Mouse (Mus musculus): ENCODE results near the gene Psmd9.

Psmd9 gene

DNA sequence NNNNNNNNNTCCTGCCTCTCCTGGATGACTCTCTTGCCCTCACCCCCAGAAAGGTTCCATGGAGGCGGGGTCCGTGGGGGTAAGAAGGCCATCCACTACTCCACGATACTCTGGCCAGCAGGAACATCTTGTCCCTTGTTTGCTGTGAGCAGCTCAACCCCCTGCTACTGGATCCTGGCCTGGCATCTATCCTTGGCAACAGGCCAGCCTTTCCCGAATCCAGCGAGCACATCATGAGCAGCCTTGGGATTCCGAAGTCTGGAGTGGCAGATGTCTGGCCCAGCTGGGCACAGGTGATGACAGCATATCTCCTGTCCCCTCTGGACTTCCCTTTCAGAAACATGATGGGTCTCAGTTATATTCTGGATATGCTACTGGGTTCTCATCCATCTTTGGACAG, 16.8 kb downstream of the Psmd9 start:
- Histone ChIP-seq H3K4me3 (replicated peaks; ENCODE audit: low read length) (no peak overlapping the region), H3K36me3 (ENCODE audit: insufficient read depth, low read length) (no peaks in the 10 kb centered on the region), H3K4me1 (replicated peaks; ENCODE audit: low read depth, low read length) (peaks cover 8% of the 10 kb centered on the region), H3K27me3 (ENCODE audit: insufficient read depth, low read length) (peaks cover 33% of the 10 kb centered on the region), H3K9me3 (ENCODE audit: low read length) (no peaks in the 10 kb centered on the region)
- TF ChIP-seq POU5F1 (IDR thresholded peaks at IDR 0.05; ENCODE audit: borderline replicate concordance, low read length) (no peak), NANOG (IDR thresholded peaks at IDR 0.05; ENCODE audit: borderline replicate concordance, low read length) (no peak), CTCF (conservative IDR thresholded peaks at IDR 0.05; ENCODE audit: low read length) (no peak)

GRCm38 (mm10) chr5:123187306-123187705, 18.1 kb downstream of the Psmd9 start:
- Histone ChIP-seq H3K4me3 (replicated peaks; ENCODE audit: low read length) (no peak overlapping the region), H3K27me3 (ENCODE audit: insufficient read depth, low read length) (peaks cover 27% of the 10 kb centered on the region), H3K9me3 (ENCODE audit: low read length) (no peaks in the 10 kb centered on the region), H3K4me1 (replicated peaks; ENCODE audit: low read depth, low read length) (peaks cover 7% of the 10 kb centered on the region), H3K36me3 (ENCODE audit: insufficient read depth, low read length) (no peaks in the 10 kb centered on the region)
- no peak for TF ChIP-seq POU5F1 (IDR thresholded peaks at IDR 0.05; ENCODE audit: borderline replicate concordance, low read length)
- TF ChIP-seq CTCF (conservative IDR thresholded peaks at IDR 0.05; ENCODE audit: low read length) = no peak
- no peak for TF ChIP-seq NANOG (IDR thresholded peaks at IDR 0.05; ENCODE audit: borderline replicate concordance, low read length)

DNA sequence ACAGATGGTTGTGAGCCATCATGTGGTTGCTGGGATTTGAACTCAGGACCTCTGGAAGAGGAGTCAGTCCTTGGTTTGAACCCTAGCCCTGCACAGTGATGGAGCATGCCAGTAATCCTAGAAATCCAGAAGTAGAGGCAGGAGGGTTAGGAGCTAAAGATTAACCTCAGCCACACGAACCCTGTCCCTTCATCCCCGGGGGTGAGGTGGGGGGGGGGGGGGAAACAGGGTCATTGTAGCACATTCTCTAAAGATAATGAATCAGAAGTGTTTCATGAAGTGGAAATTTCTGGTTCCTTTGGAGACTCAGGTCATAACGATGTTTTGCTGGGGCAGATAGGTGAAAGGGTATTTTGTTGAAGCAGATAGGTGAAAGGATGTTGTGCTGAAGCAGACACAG, 21.7 kb downstream of the Psmd9 start:
- TF ChIP-seq CTCF (conservative IDR thresholded peaks at IDR 0.05; ENCODE audit: low read length) (no peak), NANOG (IDR thresholded peaks at IDR 0.05; ENCODE audit: borderline replicate concordance, low read length) (no peak), POU5F1 (IDR thresholded peaks at IDR 0.05; ENCODE audit: borderline replicate concordance, low read length) (no peak)
- no peaks in the 10 kb centered on the region for H3K9me3 ChIP-seq (ENCODE audit: low read length)
- H3K27me3 ChIP-seq (ENCODE audit: insufficient read depth, low read length) = peaks cover 16% of the 10 kb centered on the region
- no peak overlapping the region for H3K4me3 ChIP-seq (replicated peaks; ENCODE audit: low read length)
- peaks cover 3% of the 10 kb centered on the region for H3K4me1 ChIP-seq (replicated peaks; ENCODE audit: low read depth, low read length)
- no peaks in the 10 kb centered on the region for H3K36me3 ChIP-seq (ENCODE audit: insufficient read depth, low read length)

- H3K4me1 ChIP-seq (replicated peaks; ENCODE audit: low read depth, low read length) = peaks cover 7% of the 10 kb centered on the region
- H3K27me3 ChIP-seq (ENCODE audit: insufficient read depth, low read length) = peaks cover 10% of the 10 kb centered on the region
- TF ChIP-seq NANOG (IDR thresholded peaks at IDR 0.05; ENCODE audit: borderline replicate concordance, low read length) = no peak
- no peak for TF ChIP-seq POU5F1 (IDR thresholded peaks at IDR 0.05; ENCODE audit: borderline replicate concordance, low read length)
- TF ChIP-seq CTCF (conservative IDR thresholded peaks at IDR 0.05; ENCODE audit: low read length) = no peak
- H3K9me3 ChIP-seq (ENCODE audit: low read length) = no peaks in the 10 kb centered on the region
- no peaks in the 10 kb centered on the region for H3K36me3 ChIP-seq (ENCODE audit: insufficient read depth, low read length)
- H3K4me3 ChIP-seq (replicated peaks; ENCODE audit: low read length) = no peak overlapping the region
Measured at GRCm38 (mm10) chr5:123191427-123191826, 22.2 kb downstream of the Psmd9 start.

DNA sequence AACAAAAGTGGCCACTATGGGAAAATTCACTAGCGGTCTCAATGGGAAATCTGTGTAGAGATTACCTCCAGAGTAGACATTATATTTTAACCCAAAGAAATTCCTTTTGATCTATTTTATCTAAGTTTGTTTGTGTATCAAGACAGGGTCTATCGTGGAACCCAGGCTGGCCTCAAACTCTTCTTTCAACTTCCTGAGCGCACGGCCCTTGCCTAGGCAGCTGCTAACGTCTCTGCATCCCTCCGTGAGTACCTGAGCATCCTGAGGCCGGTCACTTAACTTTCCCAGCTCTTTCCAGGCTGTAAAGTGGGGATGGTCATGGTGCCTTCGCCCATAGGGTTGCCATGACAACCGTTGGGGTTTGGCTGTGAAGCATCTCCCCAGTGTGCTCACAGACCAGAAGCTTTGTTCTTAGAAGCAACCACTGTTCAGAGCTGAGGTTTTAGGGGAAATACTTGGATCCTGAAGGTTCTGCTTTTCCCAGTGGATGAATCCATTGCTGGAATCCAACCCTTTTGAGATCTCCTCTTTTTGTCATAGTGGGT, 23.5 kb downstream of the Psmd9 start:
- H3K9me3 ChIP-seq (ENCODE audit: low read length) = no peaks in the 10 kb centered on the region
- peaks cover 7% of the 10 kb centered on the region for H3K4me1 ChIP-seq (replicated peaks; ENCODE audit: low read depth, low read length)
- peaks cover 10% of the 10 kb centered on the region for H3K27me3 ChIP-seq (ENCODE audit: insufficient read depth, low read length)
- no peaks in the 10 kb centered on the region for H3K36me3 ChIP-seq (ENCODE audit: insufficient read depth, low read length)
- H3K4me3 ChIP-seq (replicated peaks; ENCODE audit: low read length) = no peak overlapping the region
- TF ChIP-seq POU5F1 (IDR thresholded peaks at IDR 0.05; ENCODE audit: borderline replicate concordance, low read length) = no peak
- TF ChIP-seq NANOG (IDR thresholded peaks at IDR 0.05; ENCODE audit: borderline replicate concordance, low read length) = no peak
- TF ChIP-seq CTCF (conservative IDR thresholded peaks at IDR 0.05; ENCODE audit: low read length) = no peak

- Histone ChIP-seq H3K4me1 (replicated peaks; ENCODE audit: low read depth, low read length) (peaks cover 7% of the 10 kb centered on the region), H3K27me3 (ENCODE audit: insufficient read depth, low read length) (peaks cover 10% of the 10 kb centered on the region), H3K36me3 (ENCODE audit: insufficient read depth, low read length) (no peaks in the 10 kb centered on the region), H3K4me3 (replicated peaks; ENCODE audit: low read length) (no peak overlapping the region), H3K9me3 (ENCODE audit: low read length) (no peaks in the 10 kb centered on the region)
- TF ChIP-seq NANOG (IDR thresholded peaks at IDR 0.05; ENCODE audit: borderline replicate concordance, low read length) (no peak), CTCF (conservative IDR thresholded peaks at IDR 0.05; ENCODE audit: low read length) (no peak), POU5F1 (IDR thresholded peaks at IDR 0.05; ENCODE audit: borderline replicate concordance, low read length) (no peak)
Measured at GRCm38 (mm10) chr5:123193436-123193835, 24.2 kb downstream of the Psmd9 start.

DNA sequence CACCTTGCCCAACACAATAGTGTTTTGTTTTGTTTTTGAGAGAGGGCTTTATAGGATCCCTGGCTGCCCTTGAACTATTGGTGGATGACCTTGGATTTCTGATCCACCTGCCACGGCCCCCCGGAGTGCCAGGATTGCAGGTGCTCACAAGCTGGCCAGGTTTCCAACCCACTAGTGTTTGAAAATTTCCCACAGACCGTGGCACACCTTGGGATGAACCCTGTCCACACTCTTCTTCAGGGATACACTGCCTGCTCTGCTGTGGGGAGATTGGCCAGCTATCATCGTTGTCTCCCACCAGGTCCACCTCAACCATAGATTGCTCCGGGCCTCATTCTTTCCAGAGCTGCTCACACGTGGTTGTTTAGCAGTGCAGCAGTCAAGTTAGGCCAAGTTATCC, 25.6 kb downstream of the Psmd9 start:
- Histone ChIP-seq H3K4me3 (replicated peaks; ENCODE audit: low read length) (no peak overlapping the region), H3K4me1 (replicated peaks; ENCODE audit: low read depth, low read length) (peaks cover 7% of the 10 kb centered on the region), H3K27me3 (ENCODE audit: insufficient read depth, low read length) (peaks cover 10% of the 10 kb centered on the region), H3K36me3 (ENCODE audit: insufficient read depth, low read length) (no peaks in the 10 kb centered on the region), H3K9me3 (ENCODE audit: low read length) (no peaks in the 10 kb centered on the region)
- no peak for TF ChIP-seq CTCF (conservative IDR thresholded peaks at IDR 0.05; ENCODE audit: low read length)
- TF ChIP-seq POU5F1 (IDR thresholded peaks at IDR 0.05; ENCODE audit: borderline replicate concordance, low read length) = no peak

- no peaks in the 10 kb centered on the region for H3K36me3 ChIP-seq (ENCODE audit: insufficient read depth, low read length)
- H3K27me3 ChIP-seq (ENCODE audit: insufficient read depth, low read length) = peaks cover 10% of the 10 kb centered on the region
- no peak for TF ChIP-seq NANOG (IDR thresholded peaks at IDR 0.05; ENCODE audit: borderline replicate concordance, low read length)
- TF ChIP-seq CTCF (conservative IDR thresholded peaks at IDR 0.05; ENCODE audit: low read length) = no peak
- TF ChIP-seq POU5F1 (IDR thresholded peaks at IDR 0.05; ENCODE audit: borderline replicate concordance, low read length) = no peak
- H3K4me3 ChIP-seq (replicated peaks; ENCODE audit: low read length) = no peak overlapping the region
- no peaks in the 10 kb centered on the region for H3K9me3 ChIP-seq (ENCODE audit: low read length)
- peaks cover 7% of the 10 kb centered on the region for H3K4me1 ChIP-seq (replicated peaks; ENCODE audit: low read depth, low read length)
Measured at GRCm38 (mm10) chr5:123195500-123196000, 26.3 kb downstream of the Psmd9 start.

- no peak for TF ChIP-seq POU5F1 (IDR thresholded peaks at IDR 0.05; ENCODE audit: borderline replicate concordance, low read length)
- TF ChIP-seq CTCF (conservative IDR thresholded peaks at IDR 0.05; ENCODE audit: low read length) = no peak
- TF ChIP-seq NANOG (IDR thresholded peaks at IDR 0.05; ENCODE audit: borderline replicate concordance, low read length) = no peak
- Histone ChIP-seq H3K27me3 (ENCODE audit: insufficient read depth, low read length) (0 out of 2 replicates have a peak, but pooled peaks cover 4% of the 10 kb centered on the region), H3K36me3 (ENCODE audit: insufficient read depth, low read length) (no peaks in the 10 kb centered on the region), H3K9me3 (ENCODE audit: low read length) (no peaks in the 10 kb centered on the region), H3K4me1 (replicated peaks; ENCODE audit: low read depth, low read length) (peaks cover 7% of the 10 kb centered on the region), H3K4me3 (replicated peaks; ENCODE audit: low read length) (no peak overlapping the region)
Measured at GRCm38 (mm10) chr5:123196746-123197145, 27.5 kb downstream of the Psmd9 start.

Measured in E14TG2a.4 (cell line).